Mouse (Mus musculus): Measurements from ENCODE around the gene Fpr3.
A peak's percentile ranks its signal among the peaks of the same experiment; 100 is the strongest.
"Not testable (repeated sequence)": the region's sequence is repeated elsewhere in the genome, so short reads cannot be mapped to it uniquely, and the experiment has no call there.

Gene Fpr3

GRCm38 (mm10) chr17:17887774-17888248, at the start of gene Fpr3, which contains the start of gene Fpr2:
TSS of gene Fpr3 (plus strand) at chr17:17887852.
TSS of gene Fpr2 (plus strand) at chr17:17887824.
- DNase-seq (ENCODE audit: low read depth), result no peak

- DNase-seq (ENCODE audit: low read depth), result peak; percentile 96
Measured at GRCm38 (mm10) chr17:17837919-17838701, 49.5 kb upstream of the Fpr3 start.

GRCm38 (mm10) chr17:17839276-17839675, 48.4 kb upstream of the Fpr3 start:
- no peak for DNase-seq (ENCODE audit: low read depth)

GRCm38 (mm10) chr17:17840796-17841195, 46.9 kb upstream of the Fpr3 start:
- DNase-seq (ENCODE audit: low read depth), result no peak

GRCm38 (mm10) chr17:17843534-17844261, 44.0 kb upstream of the Fpr3 start:
- DNase-seq (ENCODE audit: low read depth), result no peak

GRCm38 (mm10) chr17:17844606-17845005, 43.0 kb upstream of the Fpr3 start:
- DNase-seq (ENCODE audit: low read depth), result not testable (repeated sequence)

GRCm38 (mm10) chr17:17845187-17846027, 42.2 kb upstream of the Fpr3 start:
- DNase-seq (ENCODE audit: low read depth), result no peak

GRCm38 (mm10) chr17:17848988-17849387, 38.7 kb upstream of the Fpr3 start:
- DNase-seq (ENCODE audit: low read depth), result no peak

- no peak for DNase-seq (ENCODE audit: low read depth)
Measured at GRCm38 (mm10) chr17:17849906-17850712, 37.5 kb upstream of the Fpr3 start.

- DNase-seq (ENCODE audit: low read depth), result no peak
Measured at GRCm38 (mm10) chr17:17855064-17855838, 32.4 kb upstream of the Fpr3 start, which contains the start of gene Has1. TSS of gene Has1 (minus strand) at chr17:17855205.

- no peak for DNase-seq (ENCODE audit: low read depth)
Measured at GRCm38 (mm10) chr17:17856612-17857011, 31.0 kb upstream of the Fpr3 start.

GRCm38 (mm10) chr17:17857446-17857845, 30.2 kb upstream of the Fpr3 start:
- no peak for DNase-seq (ENCODE audit: low read depth)

- peak; percentile 39 for DNase-seq (ENCODE audit: low read depth)
Measured at GRCm38 (mm10) chr17:17860110-17860509, 27.5 kb upstream of the Fpr3 start.

- DNase-seq (ENCODE audit: low read depth), result no peak
Measured at GRCm38 (mm10) chr17:17862360-17862759, 25.3 kb upstream of the Fpr3 start.

- DNase-seq (ENCODE audit: low read depth), result no peak
Measured at GRCm38 (mm10) chr17:17865168-17865567, 22.5 kb upstream of the Fpr3 start.

GRCm38 (mm10) chr17:17866801-17867469, 20.7 kb upstream of the Fpr3 start:
- no peak for DNase-seq (ENCODE audit: low read depth)

- DNase-seq (ENCODE audit: low read depth), result no peak
Measured at GRCm38 (mm10) chr17:17870892-17871550, 16.6 kb upstream of the Fpr3 start.

- no peak for DNase-seq (ENCODE audit: low read depth)
Measured at GRCm38 (mm10) chr17:17871697-17872096, 16.0 kb upstream of the Fpr3 start.

- no peak for DNase-seq (ENCODE audit: low read depth)
Measured at GRCm38 (mm10) chr17:17879347-17879746, 8.3 kb upstream of the Fpr3 start.
